Mouse (Mus musculus): ENCODE measurements around the gene Fxyd3.

GRCm38 (mm10) chr7:31081106-31081505 lies 4.6 kb upstream of the Fxyd3 start:
- TF ChIP-seq POLR2A (IDR thresholded peaks at IDR 0.05; ENCODE audit: extremely low read depth, insufficient read depth, low read length) (no peak), CTCF (IDR thresholded peaks at IDR 0.05; ENCODE audit: low read depth, low read length) (no peak)

Measured in liver, adult 2 months (tissue).